Mouse (Mus musculus) lung, postnatal 0 days (tissue): ENCODE measurements around the gene Slc51b.

ENCODE experiments used
- CTCF ChIP-seq: IDR thresholded peaks from 2 replicates; pipeline ENCODE4 v1.5.1; 2016; ENCODE audit warnings: antibody characterized with exemption, mild to moderate bottlenecking
- EP300 ChIP-seq: IDR thresholded peaks from 2 replicates; pipeline ENCODE4 v1.6.1; 2016; ENCODE audit warnings: antibody characterized with exemption, mild to moderate bottlenecking, control low read depth

GRCm38 (mm10) chr9:65392638-65393364 lies 30.0 kb downstream of the Slc51b start:
- peak; percentile 91 for TF ChIP-seq CTCF
- no peak for TF ChIP-seq EP300
